Mouse (Mus musculus): Measurements from ENCODE around the gene Iqsec1.

- TF ChIP-seq EP300 (IDR thresholded peaks at IDR 0.05; ENCODE audit: low read depth) (no peak), CTCF (IDR thresholded peaks at IDR 0.05; ENCODE audit: low read depth) (no peak)
These were observed 42.8 kb downstream of the Iqsec1 start for GRCm38 (mm10) chr6:90945560-90946230.
